Mouse (Mus musculus): ENCODE measurements around the gene Il9r.
A peak's percentile ranks its signal among the peaks of the same experiment; 100 is the strongest.

Gene Il9r

DNA sequence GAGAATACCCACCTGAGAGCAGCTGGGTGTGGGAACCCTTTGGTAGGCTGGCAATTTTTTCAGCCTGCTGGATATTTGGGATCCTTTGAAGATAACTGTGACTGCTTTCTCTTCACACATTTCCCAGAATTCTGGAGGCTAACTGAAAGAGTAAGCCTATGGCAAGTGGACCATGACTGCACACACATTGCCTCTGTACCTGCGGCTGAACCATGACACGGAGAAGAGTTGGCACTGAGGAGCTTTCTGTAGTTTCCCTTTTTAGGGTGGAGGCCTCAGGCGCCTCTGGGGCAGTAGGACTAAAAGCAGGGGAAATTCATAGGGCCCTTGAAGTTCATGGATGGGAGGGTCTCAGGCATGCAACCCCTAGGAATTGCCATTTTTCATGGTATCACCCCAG is 40.9 kb downstream of the Il9r start:
- no peak for DNase-seq (ENCODE audit: low spot score in 2 of 2)

DNA sequence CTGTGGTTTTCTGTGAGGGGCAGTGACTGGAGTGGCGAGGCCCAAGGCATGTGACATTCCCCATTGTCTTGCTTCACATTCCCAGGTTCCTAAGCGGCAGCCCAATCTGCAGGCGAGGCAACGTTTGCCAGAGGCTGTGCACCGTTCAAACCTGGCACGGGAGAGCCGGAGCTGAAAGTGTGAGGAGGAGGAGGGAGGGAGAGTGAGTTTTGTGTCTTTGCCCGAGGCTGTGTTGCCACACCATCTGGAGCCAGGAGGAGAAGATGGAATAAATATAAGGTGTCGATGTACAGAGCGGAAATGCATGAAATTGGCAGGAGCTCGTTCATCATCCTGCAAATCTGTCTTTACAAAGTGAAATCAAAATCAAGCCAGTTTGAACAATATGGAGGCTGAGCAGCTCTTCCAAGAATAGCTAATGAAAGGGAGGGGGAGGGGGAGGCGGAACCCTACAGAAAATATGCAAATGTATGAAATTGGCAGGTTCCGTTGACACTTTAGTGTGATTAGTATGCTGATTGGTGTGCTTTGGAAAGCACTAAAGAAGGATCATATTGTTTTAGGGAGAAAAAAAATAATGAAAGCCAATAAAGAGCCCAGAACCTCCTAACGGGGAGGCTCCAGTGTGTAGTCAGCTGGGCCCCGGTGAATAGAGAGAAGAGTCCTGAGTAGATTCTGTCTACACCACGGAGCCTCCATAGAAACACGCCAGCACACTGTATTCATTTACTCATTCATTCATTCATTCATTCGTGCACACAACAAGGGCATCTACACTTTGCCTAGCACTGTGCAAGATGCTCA is 42.1 kb downstream of the Il9r start:
- DNase-seq (ENCODE audit: low spot score in 2 of 2), result peak; percentile 62 to 72

DNA sequence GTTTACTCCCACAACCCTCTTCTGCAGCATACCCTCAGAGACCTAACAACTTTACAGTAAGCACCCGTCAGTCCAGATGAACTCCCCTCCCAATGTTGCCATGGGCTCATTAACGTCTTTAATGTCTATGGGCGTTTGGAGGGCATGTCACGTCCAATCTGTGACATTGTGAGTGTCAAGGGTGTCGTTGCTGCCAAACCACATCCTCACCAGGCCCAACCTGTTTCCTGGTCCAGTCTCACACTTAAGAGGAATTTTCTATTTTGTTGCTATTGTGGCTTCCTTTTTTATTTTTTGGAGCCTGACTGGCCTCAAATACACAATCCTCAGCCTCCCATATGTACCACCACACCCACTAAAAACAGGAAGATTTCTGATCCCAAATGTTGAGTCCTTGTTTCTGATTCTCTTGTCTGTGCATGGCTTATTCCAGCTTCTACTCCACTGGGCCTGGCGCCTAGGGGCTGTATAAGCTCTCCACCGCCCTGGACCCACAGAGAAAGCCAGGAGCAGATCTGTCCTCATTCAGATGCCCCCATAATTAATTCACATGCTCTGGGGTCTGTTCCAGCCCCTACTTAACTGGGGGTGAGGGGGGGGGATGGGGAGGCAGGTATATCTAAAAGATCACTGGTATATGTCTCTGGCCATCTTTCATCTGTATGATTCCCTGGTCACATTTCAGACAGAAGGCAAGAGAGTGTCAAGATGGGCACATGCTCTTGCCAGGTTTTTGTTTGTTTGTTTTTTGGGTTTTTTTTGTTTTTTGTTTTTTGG is 43.0 kb downstream of the Il9r start:
- no peak for DNase-seq (ENCODE audit: low spot score in 2 of 2)

DNA sequence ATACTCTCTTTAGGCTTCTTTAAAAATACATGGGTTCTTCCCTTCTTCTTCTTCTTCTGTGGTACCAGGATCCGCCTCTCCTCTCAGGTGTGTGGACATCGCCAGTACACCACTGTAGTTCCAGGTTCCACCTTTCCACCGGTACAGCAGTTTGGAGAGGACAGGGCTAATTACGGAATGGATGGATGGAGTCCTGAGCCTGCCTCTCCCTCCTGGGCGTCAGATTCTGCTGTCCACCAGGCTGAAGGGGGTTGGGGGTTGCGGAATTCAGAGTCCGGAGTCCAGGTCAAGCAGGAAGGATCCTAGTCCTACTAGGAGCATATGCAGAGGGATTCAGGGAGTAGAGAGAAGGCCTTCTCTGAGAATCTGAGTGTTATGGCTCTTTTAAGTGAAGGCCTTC is 46.9 kb downstream of the Il9r start:
- no peak for DNase-seq (ENCODE audit: low spot score in 2 of 2)

DNA sequence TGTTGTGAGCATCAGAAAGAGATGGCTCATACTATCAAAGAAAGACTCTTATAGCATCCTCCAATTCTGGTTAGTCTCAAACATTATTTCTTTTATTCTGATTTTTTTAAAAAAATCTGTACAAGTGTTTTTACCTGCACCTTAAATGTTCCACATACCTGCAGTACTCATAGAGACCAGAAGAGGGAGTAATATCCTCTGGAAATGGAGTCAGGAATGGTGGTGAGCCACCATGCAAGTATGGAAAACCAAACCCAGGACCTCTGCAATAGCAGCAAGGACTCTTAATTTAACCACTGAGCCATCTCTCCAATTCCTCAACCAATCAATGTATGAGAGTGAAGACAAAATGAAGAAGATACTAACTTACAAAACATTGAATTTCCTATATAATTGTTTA is 47.3 kb downstream of the Il9r start:
- DNase-seq (ENCODE audit: low spot score in 2 of 2), result no peak

DNA sequence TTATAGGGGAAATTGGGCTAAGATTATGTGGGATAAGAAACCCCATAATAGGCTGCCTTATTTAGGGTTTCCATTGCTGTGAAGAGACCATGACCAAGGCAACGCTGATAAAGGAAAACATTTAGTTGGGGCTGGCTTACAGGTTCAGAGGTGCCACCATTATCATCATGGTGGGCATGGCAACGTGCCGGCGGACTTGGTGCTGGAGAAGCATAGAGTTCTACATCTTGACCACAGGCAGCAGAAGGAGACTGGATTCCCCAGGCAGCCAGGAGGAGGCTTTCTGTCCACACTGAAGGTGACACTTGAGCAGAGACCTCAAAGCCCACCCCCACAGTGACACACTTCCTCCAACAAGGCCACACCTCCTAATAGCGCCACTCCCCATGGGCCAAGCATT is 48.8 kb downstream of the Il9r start:
- DNase-seq (ENCODE audit: low spot score in 2 of 2), result no peak

DNA sequence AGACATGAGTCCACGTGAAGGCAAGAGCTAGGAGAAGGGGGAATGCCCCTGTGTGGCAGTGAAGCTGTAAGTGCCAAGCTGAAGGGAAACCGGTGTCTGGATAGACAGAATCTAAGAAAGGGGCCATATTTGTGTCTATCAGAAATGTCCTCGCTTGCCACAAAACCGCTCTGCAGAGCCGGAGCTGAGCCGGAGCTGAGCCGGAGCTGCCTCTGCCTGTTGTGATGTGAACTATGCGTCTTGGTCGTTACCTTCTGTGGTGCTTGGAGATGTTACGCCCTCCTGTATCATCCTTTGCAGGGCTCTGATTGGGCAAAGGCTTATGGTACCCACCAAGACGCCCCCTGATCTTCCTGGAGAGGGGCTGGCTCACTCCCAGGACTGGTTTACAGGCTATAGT is 50.5 kb downstream of the Il9r start:
- no peak for DNase-seq (ENCODE audit: low spot score in 2 of 2)

DNA sequence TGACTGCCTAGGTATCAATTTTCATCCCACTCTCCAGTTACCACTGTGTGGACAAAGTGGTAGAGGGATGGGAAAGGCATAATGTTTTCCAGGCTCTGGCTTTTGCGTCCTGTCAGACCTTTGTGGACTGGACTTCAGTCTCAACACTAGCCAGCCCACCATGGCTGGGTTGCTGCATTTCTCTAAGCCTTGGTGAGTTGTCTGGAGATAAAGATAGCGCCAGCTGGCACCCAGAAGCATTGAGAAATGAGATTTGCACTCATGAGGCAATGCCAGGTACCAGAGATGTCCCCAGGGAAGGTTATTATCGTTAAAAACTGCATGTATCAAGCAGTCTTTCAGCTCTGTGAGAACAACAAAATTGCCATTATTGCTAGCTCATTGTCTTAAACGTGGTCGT is 57.3 kb downstream of the Il9r start:
- no peak for DNase-seq (ENCODE audit: low spot score in 2 of 2)

DNA sequence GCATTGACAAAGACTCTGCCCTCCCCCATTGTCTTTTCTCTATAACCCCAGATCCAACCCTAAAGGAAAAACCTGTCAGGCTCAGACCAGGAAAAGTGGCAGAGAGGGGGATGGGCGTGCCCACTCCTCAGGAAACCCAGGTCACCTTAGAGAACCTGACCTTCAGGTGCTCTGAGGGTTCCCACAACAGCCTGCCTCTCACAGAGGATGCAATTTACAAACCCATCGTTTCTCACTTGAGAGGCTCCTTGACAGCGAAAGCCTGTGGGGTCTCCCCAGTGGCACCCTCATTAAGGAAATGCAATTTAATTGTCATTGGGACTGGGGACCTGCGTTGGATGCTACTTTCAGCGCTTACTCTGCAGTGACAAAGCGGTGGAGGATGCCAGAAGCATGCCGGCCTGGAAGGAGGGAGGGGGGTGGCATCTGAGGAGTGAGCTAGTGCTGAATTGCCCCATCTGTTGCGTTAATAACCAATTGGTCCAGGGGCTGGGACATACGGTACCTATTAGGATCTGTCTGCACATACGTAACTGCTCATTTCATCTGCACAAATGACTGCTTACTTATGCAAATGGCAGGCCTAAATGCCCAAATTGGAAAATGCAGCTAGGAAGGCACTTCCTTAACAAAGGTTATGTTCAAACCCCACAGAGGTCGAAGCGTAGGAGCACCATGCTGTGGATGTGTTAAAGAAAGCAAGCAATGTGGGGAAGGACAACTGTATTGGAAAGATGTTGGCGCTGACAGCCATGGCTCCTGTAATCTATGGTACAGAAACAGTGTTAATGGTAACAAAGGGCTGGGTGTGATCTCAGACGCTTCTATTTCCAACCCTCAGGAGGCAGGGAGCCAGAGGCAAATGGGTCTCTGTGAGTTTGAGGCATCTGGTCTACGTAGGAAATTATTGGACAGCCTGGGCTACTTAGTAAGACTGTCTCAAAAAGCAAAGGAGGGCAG is 58.2 kb downstream of the Il9r start:
- no peak for DNase-seq (ENCODE audit: low spot score in 2 of 2)

DNA sequence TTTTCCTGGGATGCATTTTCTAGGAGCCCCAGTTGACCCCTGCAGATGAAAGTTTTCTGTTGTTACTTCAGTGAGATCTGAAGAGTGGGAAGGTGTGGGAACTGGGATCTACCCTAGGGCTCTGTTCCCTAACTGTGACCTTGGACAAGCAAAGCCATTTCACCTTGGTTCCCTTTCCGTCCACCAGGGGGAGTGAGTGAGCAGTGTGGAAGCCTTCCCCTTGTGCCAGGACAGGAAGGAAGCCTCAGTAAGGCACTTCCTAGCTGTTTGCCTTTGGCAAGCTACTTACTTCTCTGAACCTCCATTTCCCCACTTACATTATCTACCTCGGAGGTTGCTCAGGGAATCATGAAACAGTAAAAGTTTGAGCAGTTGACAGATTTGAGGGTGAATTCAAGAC is 59.0 kb downstream of the Il9r start:
- peak in 1 of 2 experiments; percentile 51 for DNase-seq (ENCODE audit: low spot score in 2 of 2)

DNA sequence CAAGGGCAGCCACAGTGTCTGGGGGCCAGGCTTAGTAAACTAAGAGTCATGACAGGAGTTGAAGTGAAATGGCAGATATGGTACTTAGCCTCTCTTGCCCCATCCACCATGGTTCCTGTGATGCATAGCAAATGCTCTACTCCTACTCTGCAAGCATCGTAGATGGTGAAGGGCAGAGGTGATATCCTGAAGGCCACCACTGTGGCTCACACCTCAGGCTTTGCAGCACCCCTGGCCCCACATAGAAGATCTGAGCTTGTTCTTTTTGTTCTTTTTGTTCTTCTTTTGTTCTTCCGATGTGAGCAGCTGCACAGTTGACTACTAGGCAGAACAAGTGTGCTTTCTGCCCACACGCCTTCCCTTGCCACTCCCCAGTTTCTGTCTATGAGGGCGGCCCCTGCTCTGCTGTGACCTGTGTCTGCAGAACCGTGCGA is 60.5 kb downstream of the Il9r start:
- DNase-seq (ENCODE audit: low spot score in 2 of 2), result no peak

DNA sequence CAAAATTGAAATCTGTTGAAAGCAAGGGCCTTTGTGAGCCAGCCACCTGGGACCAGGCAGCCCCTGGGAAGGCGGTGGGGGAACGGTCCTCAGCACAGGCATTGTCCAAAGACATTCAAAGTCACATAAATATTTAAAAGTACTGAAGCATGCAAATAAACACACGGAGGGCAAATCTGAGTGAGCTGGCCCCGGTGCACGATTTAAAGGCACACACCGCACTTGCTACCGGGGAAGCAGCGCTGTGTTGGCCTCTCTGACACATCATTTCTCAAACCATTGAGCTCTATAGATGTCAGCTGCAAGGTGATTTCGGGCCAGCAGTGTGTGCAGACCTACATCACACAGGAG is 61.5 kb downstream of the Il9r start:
- no peak for DNase-seq (ENCODE audit: low spot score in 2 of 2)

DNA sequence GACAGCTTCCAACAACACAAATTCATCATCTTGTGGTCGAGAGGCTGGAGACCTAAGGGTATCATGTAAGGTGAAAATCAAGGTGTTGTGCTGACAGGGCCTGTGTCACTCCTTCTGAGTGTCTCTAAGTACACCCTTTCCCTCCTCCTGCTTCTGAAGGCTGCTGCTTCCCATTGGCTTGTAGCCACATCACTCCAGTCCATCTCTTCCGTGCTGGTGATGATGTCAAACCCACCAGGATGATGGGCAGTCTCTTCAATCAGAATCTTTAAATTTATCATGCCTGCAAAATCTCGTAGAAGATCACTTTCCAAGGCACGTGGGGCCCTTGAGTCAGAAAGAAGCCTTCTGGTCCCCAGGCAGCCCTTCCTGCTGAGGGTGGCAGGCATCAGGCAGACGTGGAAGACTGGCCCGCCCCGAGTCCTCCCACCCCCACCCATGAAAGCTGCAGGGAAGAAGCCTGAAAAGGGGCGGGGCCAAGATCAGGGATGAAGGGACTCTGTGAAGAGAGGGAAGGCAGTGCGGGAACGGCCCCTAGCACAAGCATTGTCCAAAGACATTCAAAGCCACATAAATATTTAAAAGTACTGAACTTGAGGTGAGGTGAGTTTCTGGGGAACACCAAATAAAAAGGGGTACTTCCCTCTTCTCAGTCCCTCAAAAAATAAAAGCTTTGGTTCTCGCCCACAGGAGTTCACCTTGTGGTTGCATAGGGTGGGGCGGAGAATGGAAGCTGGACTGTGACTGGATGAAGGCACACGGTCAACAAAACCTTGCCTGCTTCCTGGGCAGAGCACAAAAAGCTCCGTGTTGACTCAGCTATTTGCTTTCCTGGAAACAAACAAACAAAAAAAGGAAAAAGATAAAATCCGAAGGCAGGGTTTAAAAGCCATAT is 62.1 kb downstream of the Il9r start:
- DNase-seq (ENCODE audit: low spot score in 2 of 2), result no peak

All from frontal cortex, postnatal 14 days (tissue).